Mouse (Mus musculus): ENCODE data around the gene 2410002F23Rik.
"Not testable (repeated sequence)": the region's sequence is repeated elsewhere in the genome, so short reads cannot be mapped to it uniquely, and the experiment has no call there.

DNA sequence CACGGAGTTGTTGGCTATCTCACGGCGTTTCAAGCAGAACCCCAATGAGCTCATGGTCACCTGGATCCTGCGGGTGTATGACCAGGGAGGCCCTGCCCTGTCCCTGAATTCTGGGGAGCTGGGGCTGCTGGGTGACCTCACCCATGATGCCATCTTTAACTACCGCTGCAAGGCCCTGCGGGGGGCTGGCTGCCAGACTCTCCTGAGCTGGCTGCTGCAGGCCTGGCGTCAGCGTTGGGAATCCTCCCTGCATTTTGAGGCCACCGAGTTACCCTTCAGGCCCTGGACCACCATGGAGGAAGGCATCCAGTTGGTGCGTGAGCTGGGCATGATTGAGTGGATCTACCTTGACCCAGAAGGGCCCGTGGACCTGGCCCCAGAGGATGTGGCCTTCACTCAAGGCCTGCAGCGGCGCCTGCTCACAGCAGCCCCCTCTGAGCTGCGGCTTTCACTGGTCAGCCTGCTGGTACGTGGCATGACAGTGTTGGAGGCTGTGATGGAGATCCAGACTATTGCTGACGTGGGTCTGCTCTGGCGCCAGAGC is 4.3 kb downstream of the 2410002F23Rik start:
- TF ChIP-seq CTCF (IDR thresholded peaks at IDR 0.05; ENCODE audit: borderline replicate concordance, extremely low read depth, insufficient read depth, insufficient read length); POLR2A (IDR thresholded peaks at IDR 0.05; ENCODE audit: borderline replicate concordance, extremely low read depth, insufficient read depth, insufficient read length, poor library complexity, severe bottlenecking): not testable (repeated sequence)
